Mouse (Mus musculus) c-Kit-positive CD71-positive TER-119-positive erythroid progenitor cells, embryonic 14.5 days (primary cell): ENCODE measurements around the gene Gng13.
A peak's percentile ranks its signal among the peaks of the same experiment; 100 is the strongest.

Source experiments
- DNase-seq: peaks from one replicate; pipeline ENCODE4 v3.0.0-alpha.2; 2013; ENCODE audit warnings: low spot score

Gng13 gene

DNA sequence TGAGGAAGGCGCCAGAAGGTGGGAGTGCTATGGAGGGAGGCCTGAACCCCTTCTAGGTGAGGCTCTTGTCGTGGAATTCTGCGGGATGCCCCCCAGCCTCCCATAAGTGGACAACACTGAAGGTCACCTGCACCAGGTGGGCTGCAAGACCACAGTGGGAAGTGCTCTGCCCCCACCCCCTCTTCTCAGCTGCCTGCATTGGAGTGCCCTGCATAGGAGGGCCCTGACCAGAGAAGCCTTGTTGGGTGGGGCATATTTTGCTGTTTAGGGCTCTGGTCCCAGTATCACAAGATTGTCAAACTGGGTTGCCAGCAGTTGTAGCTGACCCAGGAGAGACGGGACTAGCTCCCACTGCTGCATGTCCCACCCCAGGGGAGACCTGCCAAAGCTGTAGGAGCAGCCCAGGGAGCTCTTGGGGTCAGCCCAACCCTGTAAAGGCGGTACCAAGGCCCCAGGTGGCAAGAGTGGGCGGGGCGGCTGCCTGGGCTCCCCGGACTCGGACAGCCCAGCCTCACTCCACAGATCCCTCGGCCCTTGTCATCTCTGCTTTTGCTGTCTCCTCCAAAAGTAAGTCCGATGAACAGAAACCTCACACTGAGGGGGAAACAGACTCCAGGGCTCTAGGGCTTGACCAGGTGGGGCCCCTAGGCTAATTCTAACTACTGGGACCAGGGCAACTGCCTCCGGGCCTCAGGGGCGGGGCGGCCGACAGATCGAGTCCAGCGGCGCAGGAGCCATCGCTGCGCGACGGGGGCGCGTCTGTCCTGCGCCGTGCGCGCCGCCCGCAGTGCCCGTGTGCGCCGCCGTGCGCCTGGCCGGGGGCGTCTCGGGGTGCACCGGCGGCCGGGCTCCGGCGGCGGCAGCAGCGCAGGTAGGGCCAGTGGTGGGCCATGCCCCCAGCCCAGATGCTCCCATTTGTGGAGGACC, at the start of gene Gng13:
Gene Gng13, plus strand, starts transcription at position 461 of the 927 bp plus-strand sequence.
- DNase-seq = no peak

DNA sequence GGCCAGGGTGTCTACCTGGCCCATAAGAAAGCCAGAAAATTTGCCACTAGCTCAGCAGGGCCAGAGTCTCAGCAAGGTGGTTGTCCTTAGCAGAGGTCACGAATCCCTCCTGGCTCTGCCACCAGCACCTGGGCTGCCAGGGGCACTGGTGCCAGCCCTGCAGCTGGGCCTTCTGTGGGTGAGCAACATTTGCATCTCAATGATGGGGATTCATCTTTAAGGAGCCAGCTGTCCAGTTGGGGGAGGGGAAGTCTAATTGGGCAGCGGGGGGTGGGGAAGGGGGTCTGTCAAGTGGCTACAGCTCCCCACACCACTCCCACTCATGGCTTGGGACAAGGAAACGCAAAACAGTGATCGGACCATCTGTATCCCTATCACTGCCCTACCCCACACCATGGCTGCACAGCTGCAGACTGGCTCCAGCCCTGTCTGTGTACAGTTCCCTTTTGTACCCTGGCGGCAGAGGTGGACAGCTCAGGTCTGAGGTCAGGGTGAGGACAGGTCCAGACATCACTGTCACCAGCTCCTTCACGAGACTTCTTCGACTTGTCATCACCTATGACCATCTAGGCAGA, 48.4 kb upstream of the Gng13 start:
- no peak for DNase-seq

DNA sequence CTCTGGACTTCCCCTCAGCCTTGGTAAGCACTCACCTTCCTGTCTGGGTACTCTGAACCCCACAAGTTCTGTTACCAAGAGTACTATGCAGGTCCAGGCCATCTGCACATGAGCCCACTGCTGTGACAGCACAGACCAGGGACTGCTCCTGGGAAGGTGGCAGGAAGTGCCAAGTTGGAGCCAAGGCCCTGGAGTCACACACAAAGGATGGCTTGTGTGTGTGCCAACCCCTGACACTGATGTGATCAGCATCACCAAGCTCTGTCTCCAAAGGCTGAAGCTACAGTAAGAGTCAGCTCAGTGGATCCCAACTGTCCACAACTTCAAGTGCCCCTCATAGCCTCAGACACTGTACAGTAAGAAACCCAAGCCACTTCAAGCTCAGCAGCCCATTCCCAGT, 44.0 kb upstream of the Gng13 start:
- DNase-seq = no peak

DNA sequence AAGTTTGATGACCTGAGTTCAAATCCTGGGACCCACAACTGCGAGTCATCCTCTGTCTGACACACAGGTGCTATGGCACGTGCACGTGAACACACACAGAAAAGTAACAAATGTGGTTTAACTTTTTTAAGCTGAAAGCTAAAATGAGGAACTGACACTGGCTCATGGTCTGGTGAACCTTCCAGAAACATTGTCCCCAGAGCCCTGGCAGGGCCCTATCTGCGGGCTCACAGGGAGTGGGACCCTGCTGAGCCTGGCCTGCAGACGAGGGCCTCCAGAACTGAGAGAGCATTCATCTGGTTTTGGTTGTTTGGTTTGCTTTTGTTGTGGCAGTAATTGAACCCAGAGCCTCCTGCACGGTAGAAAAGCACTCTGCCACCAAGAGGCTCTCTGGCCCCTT, 39.0 kb upstream of the Gng13 start:
- DNase-seq = no peak

DNA sequence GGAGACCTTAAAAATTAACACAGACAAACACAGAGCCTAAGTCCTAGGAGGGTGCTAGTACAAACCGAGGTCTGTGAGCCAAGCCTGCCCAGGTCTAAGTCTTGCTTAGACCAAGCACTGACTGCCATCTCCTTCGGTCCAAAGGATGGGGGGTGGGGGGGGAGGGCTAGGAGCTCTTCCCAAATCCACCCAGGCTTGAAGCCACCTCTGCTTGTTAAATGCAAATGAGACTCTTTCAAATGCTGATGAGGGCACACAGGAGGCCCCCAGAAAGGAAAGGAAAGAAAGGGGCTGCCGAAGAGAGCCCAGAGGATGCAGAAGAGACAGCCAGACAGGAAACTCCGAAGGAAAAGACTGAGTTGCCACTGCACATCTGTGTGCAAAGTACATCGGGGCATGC, 37.2 kb upstream of the Gng13 start:
- DNase-seq = no peak

DNA sequence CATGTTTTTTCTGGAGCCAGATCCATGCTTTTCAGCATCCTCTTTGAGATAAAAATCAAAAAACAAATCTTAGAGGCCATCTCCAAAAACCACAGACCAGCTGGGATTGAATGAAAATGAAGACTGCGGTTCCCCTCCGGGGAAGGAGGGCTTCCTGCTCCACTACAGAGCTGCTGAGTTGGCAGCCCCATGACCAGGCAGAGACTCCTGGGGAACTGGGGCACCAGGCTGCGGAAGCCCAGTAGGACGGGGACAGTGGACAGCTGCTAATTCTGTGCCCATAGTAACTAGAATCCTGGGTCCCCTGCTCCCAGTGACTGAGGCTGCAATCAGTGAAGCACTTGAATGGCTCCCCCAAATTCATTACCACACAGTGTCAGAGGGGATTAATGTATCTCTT, 35.3 kb upstream of the Gng13 start:
- no peak for DNase-seq

DNA sequence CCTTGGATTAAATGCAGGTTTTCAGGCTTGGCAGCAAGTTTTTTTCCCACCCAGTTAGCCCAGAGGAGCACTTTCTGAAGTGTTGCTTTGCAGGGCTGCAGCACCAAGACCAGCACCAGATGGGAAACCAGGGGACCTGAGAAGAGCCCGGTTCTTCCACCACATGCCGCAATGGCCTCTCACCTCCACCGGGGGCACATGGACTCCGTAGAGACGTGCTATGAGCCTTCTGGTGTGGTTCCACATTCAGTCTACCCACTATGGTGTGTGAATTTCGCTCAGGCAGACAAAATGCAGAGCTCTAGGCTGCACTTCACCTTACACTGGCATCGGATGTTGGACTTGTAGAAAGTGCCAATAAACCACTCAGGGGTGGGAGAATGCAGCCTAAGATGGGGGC, 30.6 kb upstream of the Gng13 start:
- DNase-seq = no peak

DNA sequence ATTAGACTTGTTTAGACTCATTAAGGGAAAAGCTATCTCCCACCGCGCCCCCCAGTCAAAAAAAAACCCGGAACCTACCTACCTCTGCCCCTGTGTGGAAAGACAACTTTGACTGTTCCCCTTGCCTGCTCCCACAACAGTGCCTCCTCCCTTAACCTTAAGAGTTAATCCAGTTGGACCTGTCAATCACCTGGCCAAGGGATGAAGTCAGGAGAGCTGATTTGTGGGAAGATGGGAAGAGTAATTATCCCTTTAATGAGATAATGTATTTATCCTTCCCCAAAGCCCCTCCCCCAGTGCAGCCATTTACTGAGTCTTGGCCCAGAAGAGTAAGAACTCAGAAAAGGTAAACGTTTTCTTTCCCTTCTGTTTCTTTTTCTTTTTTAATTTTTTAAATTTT, 28.0 kb upstream of the Gng13 start:
- no peak for DNase-seq

DNA sequence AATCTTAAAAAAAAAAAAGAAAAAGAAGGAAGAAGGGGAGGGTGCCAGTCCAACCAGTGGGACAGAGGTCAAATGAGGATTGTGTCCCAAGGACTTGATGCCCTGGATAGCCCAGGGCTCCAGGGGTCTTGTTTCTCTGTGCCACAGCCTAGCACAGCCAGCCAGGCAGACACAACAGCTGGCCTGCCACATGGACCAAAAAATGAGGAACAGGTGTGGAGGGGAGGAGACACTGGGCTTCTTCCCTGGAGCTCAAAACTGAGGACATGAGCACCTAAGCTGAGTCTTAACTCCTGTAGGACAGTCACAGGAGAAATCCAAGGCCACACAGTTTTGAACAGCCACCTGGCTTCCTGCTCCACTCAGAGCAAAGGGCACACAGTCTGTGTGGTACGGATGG, 20.7 kb upstream of the Gng13 start:
- no peak for DNase-seq

DNA sequence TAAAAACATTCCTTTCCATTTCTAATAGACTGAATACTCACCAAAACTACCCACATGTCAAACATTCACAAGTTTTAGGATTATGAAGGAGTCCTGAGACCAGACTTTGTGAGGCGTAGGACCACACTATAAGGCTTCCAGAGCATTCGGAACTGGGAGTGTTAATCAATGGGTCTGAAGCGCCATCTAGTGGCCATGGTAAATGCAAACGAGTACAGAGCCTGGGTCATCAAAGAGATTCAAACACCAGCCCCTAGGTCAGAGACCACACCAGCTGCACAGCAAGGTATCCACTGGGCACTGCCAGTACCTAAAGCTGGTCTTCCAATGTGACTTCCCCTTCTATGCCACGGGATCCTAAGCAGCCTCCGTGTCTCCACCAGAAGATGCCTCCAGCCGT, 18.5 kb upstream of the Gng13 start:
- DNase-seq = peak; percentile 70

DNA sequence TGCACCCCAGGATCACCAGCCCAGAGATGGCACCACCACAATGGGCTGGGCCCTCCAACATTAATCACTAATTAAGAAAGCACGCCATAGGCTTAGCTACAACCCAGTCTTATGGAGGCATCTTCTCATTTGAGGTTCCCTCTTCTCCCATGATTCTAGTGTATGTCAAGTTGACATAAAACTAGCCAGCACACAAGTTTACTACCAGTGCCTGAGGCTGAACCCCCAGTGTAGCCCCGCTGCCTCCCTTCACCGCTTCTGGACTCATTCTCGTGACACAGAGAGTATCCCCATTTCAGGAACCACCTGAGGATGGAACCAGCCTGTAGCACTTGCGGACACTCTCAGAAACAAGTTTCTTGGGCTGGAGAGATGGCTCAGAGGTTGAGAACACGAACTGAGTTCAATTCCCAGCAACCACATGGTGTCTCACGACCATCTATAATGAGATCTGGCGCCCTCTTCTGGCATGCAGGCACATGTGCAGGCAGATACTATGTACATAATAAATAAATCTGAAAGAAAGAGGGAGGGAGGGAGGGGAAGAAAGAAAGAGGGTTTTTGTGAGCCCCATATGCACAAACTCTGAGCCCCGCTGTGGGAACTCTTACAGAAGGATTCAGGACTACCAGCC, 16.0 kb upstream of the Gng13 start:
- no peak for DNase-seq

DNA sequence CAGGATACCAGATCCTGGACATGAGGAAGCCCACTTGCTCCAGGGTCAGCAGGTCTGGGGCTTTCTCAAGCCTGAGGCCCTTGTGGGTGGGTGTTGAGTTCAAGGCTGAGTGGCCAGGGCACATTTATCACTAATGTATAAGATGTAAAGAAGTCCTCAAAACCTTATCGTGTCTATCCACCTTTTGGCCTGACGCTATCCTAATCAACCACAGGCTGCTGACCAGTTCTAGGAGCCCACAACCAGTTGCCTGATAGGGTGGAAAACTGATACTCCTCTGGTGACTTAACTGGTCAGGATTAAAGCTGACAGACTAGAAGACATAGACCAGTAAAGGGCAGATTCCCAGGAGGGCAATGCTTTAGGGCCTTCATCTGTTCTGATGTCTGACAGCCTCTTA, 7.0 kb upstream of the Gng13 start:
- DNase-seq = no peak

DNA sequence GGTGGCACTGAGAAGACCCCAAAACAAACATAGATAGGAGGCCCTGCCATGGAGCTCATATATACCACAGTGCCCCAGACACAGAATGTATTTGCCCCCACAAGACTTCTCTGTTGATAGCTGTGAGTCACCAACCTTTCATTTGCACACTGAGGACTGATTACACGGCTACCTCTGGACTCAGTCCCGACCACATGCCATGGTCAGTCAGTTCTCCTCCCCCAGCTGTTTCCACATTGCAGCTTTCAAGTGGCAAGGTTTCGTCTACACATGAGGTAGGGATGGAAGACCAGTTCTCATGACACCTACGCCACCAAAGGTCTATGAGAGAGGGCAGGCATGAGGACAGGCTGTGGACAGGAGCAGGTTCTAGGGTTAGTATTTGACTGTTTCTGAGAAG, 5.8 kb upstream of the Gng13 start:
- no peak for DNase-seq

DNA sequence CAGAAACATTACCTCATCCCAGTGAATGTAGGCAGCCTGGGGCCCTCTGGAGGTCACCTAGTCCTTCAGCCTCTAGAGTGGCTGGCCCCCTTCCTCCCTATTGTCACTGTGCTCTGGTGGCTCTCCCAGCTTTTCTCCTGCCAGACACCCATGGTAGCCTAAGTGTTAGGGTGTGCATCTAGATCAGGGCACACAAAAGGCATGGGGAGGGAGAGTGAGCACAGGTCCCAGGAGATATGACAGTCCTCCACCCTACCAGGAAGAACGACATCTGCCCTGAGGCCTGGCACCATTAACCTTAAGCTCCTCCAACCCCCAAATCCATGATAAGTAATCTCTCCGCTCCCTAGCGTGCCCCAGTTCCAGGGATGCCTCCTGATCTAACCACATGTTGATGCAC, 1.3 kb upstream of the Gng13 start:
- DNase-seq = no peak

DNA sequence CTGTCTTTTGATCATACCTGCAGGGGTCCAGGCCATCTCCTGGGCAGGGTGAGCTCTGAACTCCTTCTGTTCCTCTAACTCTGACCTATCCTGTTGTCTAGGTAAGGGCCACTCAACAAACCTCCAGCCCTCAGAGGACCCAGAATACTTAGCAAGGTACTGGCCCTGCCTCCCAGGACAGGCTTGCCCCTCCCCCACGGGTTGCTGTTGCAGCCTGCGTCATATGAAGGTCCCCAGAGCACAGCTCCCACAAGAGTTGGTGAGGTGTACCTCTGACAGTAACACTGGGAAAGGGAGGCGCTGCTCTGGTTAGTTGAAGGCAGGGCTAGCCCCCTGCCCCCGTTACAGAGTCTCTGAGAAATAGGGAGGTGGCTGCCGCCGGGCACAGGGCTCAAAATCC, 841 bp upstream of the Gng13 start:
- DNase-seq = no peak

DNA sequence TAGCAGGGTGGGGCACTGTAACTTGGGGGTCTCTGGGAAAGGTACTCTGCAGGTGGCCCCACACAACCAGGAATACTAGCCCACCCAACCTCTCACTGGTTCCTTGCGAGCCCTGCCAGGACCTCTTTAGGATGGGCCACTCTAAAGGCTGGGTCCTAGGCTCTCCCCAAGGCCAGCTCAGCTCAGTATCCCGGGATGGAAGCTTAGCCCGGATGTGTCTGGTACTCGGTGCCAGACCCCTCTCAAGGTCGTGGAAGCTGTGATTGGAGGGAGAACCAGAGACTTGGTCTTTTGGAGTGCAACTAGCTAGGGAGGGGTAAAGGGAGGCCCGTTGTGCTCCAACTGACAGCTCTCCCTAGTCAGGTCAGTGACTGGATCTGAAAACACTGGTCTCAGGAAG, 720 bp downstream of the Gng13 start:
- DNase-seq = no peak

DNA sequence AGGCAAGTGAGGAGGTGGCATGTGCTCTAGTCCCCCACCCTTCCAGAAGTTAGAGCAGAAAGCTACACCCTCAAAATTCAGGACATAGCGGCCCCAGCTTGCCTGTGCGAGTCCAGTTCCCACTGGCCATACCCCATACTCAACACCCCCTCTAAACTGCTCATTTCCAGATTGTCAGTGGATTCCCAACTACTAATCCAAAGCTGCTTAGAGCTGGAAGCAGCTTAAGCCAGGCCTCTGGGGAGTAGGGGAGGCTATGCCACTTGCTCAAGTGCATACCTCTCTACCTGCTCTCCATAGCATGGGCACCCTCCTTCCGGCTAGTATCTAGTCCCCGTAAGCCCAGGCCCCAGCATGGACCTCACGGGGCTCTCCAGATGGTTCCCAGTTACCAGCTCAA, 4.5 kb downstream of the Gng13 start:
- no peak for DNase-seq

DNA sequence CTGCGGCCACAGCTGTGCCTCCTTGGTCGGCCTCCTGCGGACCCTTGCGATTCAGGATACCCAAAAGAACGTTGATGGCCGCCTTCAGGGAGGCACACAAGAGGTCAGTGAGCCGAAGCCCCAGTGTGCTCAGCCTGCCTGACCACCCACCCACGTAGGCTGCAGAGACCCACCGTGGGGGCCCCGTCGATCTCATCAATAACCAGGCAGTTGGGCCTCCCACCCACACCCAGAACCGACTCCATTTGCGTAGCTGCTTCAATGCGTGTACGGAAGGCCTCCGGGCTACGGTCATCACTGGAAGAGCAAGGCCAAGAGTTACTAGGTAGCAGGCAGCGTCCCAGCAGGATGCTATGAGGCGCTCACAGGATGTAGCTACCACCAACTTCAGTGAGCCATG, 6.5 kb downstream of the Gng13 start:
- no peak for DNase-seq

DNA sequence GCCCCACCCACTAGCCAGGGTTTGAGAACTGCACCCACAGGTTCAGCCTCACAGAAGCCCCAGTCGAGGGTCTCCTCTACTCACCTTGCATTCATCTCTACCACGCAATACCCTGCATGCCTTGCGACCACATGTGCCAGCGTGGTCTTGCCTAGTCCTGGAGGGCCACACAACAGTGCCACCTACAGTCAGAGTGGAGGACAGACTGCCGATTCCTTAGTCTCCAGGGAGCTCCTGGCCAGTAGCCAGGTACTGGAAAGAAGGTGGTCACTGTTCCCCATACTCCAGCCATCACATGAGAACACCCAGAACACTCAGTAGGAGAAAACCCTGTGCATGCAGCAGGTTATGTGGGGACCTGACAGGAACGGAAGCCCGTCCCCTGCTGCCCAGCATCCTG, 6.9 kb downstream of the Gng13 start:
- no peak for DNase-seq

DNA sequence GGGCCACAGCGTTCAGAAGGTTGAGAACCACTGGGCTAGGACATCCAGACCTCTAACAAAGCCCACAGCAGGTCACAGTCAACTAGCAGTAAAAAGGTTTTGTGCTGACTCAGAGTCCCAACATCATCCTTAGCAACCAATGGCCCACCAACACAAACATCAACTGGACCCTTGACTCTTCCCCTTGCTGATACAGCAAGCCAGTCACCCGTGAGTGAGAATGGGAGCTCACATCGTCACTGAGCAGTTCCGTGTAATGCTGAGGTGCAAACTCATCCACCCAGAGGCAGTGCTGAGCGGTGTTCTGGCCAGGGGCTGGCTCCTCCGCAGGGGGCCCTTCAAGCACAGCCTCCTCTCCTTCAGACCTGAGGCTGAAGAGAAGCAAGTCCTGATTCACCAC, 8.3 kb downstream of the Gng13 start:
- no peak for DNase-seq

DNA sequence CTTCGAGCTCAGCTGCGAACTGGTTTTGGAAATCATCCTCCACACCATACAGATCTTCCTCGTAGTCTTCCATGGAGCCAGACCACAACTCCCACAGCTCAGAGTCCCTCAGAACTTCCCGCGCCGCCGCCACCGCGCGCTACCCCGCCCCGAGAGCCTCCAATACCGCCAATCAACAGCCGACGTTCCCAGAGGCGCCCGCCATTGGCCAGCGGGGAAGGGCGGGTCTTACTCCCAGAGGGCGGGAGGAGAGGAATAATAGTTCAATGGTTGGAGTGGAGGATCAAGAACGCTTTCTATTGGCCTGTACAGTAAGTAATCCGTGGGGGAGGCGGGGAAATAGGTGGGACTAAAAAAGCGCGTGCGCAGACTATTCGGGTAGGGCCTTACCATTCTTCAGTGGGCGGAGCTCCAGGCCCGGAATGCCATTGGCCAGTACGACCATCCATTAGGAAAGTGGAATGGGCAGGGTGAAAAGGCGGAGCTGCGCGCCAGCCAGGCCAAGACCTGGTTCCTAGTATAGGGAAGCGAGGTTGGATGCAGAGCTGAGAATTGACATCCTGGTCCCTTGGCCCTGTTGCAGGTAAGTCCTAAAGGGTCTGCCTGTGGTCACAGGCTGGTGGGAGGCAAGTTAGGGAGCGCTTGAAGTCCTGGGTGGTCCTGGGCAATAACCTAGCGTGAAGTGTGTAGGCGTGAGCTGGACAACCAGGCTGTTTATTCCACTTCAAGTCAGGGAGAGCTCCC, 10.5 kb downstream of the Gng13 start, which contains the start of the genes Chtf18 and Rpusd1:
Gene Chtf18, minus strand, starts transcription at position 155 of the 744 bp plus-strand sequence.
Gene Rpusd1, plus strand, starts transcription at position 406 of the 744 bp plus-strand sequence.
- DNase-seq = peak; percentile 100

DNA sequence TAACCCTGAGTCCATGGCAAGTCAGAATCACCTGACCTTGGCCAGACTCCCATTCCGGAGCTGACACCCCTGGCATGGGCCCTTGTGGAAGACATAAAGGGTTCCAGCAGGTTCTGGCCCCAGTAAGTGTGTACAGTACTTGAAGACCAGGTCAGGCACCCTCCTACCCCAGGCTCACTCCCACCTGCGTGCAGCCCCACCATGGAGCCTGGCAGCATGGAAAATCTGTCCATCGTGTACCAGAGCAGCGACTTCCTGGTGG, 11.0 kb downstream of the Gng13 start:
- no peak for DNase-seq

DNA sequence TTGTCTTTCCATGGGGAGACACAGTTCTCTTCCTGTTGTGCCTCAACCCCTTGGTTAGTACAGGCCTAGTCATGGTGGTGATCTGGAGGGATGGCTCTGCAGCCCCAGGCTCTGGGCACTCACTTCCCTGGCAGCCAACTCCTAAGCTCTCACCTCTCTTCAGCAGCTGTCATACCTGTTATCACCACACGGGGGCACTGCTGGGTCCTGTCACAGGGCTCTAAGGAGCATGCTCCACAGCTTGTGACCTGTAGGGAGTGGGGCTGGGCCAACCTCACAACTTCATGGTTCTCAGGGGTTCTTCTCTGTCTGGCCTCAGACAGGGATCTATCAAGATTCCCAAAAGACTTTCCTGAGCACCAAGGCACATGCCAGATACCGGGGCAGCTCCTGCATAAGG, 15.1 kb downstream of the Gng13 start:
- peak; percentile 82 for DNase-seq
